Mouse (Mus musculus) stomach, postnatal 0 days (tissue): ENCODE results near the gene Pced1a. TPM values are rescaled to one million over a fixed set of nuclear protein-coding genes. Genes with fewer than 3 reads are reported as not detected.
"Not testable (repeated sequence)": the region's sequence is repeated elsewhere in the genome, so short reads cannot be mapped to it uniquely, and the experiment has no call there.

Experiments
- ATAC-seq: fragments of 200-750 bp; cut with Nextera tagmentation; 2 replicates; pipeline ENCODE4 v1.8.0; 2017; ENCODE audit not compliant: low FRiP score, low TSS enrichment
- DNase-seq: peaks from one replicate; pipeline ENCODE4 v3.0.0-alpha.2; 2016; ENCODE audit warnings: low spot score
- H3K27ac ChIP-seq: fragments of 300-500 bp; sonication (generic); replicated peaks from 2 replicates; pipeline ENCODE4 v1.5.1; 2014; ENCODE audit warnings: mild to moderate bottlenecking, control low read depth
- H3K27me3 ChIP-seq: fragments of 300-500 bp; sonication (generic); 2 replicates; pipeline ENCODE4 v1.6.1; 2014; ENCODE audit warnings: low read length; ENCODE audit not compliant: control insufficient read depth, insufficient read depth
- H3K36me3 ChIP-seq: fragments of 300-500 bp; sonication (generic); 2 replicates; pipeline ENCODE4 v1.6.1; 2014; ENCODE audit warnings: low read length, mixed read lengths; ENCODE audit not compliant: control insufficient read depth, insufficient read depth
- H3K4me1 ChIP-seq: fragments of 300-500 bp; sonication (generic); replicated peaks from 2 replicates; pipeline ENCODE4 v1.6.1; 2014; ENCODE audit warnings: antibody characterized with exemption; ENCODE audit not compliant: control insufficient read depth, insufficient read depth
- H3K4me2 ChIP-seq: fragments of 300-500 bp; sonication (generic); replicated peaks from 2 replicates; pipeline ENCODE4 v1.6.1; 2014; ENCODE audit warnings: low read depth, mild to moderate bottlenecking, control low read depth, moderate library complexity
- H3K4me3 ChIP-seq: fragments of 300-500 bp; sonication (generic); 2 replicates; pipeline ENCODE4 v1.5.1; 2014; ENCODE audit warnings: low read depth, low read length, control low read depth
- H3K9ac ChIP-seq: fragments of 300-500 bp; sonication (generic); 2 replicates; pipeline ENCODE4 v1.6.1; 2014; ENCODE audit warnings: mild to moderate bottlenecking, low read length, control low read depth, mixed read lengths
- H3K9me3 ChIP-seq: fragments of 300-500 bp; sonication (generic); 2 replicates; pipeline ENCODE4 v1.6.1; 2016; ENCODE audit warnings: low read length; ENCODE audit not compliant: control insufficient read depth
- CTCF ChIP-seq: IDR thresholded peaks from 2 replicates; pipeline ENCODE4 v1.5.1; 2016; ENCODE audit warnings: antibody characterized with exemption, low read depth, mild to moderate bottlenecking, moderate library complexity
- EP300 ChIP-seq: optimal IDR thresholded peaks from 2 replicates; pipeline ENCODE3; 2016; ENCODE audit warnings: antibody characterized with exemption
- WGBS: fragments of 180-500 bp; shearing (Covaris S2); extraction: QIAGEN DNeasy Blood & Tissue Kit; methylation state at CpG from one replicate; pipeline ENCODE4 v1.1.7; 2014; 5-methylcytosine and 5-hydroxymethylcytosine counted together
- polyA plus RNA-seq: library from polyadenylated mRNA; unstranded; fragments of >200 nt; fragmentation: Nextera tagmentation; extraction: Ambion mirVana; gene quantifications from 2 replicates; pipeline ENCODE4 v1.2.1, GENCODE M21; 2015

The Pced1a gene
- polyA plus RNA-seq, 1 experiment from 2014 or later: 4.4 TPM

DNA sequence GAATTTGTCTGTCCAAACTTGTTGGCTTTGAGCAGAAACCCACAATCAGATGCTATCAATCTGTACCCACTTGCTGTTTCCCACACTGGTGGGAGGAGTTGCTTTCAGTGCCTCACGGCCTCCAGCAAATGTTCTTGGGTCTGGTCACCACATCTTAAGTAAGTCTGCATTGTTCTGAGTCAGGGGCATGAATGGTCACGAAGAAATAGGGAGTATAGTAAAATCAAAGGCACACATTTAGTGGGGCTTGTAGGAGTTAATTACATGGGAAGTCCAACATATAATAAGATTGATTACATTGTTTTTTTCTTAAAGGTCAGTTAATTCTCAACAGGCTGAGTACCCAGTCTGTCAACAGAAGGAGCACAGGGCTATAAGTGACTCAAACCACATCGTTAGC, 41.3 kb downstream of the Pced1a start:
- no peaks in the 10 kb centered on the region for H3K9me3 ChIP-seq
- 43% methylated on average over 3 of the region's 3 CpGs for WGBS
- H3K4me1 ChIP-seq: no peaks in the 10 kb centered on the region
- ATAC-seq (no peak), DNase-seq (no peak)
- no peak overlapping the region for H3K4me2 ChIP-seq
- TF ChIP-seq EP300: no peak
- no peak for TF ChIP-seq CTCF
- H3K4me3 ChIP-seq: no peak overlapping the region
- no peak overlapping the region for H3K27ac ChIP-seq
- no peak overlapping the region for H3K9ac ChIP-seq
- H3K27me3 ChIP-seq: no peaks in the 10 kb centered on the region
- no peaks in the 10 kb centered on the region for H3K36me3 ChIP-seq

DNA sequence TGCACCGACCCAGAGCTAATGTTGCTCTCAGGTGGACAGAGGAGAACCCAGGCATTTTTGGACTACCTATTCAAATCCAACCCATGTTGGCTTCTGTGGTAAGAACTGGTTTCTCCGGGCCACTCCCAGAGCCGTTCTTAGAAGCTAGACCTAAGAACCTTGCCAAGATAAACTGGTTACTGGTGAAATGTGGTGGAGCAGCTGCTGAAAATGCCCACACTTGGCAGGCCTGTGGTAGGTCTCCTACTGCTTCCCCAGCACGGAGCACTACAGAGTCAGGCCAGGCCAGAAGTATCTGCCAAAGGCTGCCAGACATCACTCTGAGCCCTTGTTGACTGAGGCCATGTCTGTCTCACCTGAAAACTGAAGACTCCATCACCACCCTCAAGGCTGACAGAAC, 49.5 kb downstream of the Pced1a start:
- H3K9ac ChIP-seq: no peak overlapping the region
- no peaks in the 10 kb centered on the region for H3K27me3 ChIP-seq
- no peak for ATAC-seq
- no peak for DNase-seq
- H3K27ac ChIP-seq: no peak overlapping the region
- H3K9me3 ChIP-seq: no peaks in the 10 kb centered on the region
- no peaks in the 10 kb centered on the region for H3K36me3 ChIP-seq
- H3K4me1 ChIP-seq: no peaks in the 10 kb centered on the region
- H3K4me2 ChIP-seq: no peak overlapping the region
- no peak overlapping the region for H3K4me3 ChIP-seq
- 65% methylated on average over 4 of the region's 4 CpGs for WGBS
- no peak for TF ChIP-seq EP300
- TF ChIP-seq CTCF: no peak

DNA sequence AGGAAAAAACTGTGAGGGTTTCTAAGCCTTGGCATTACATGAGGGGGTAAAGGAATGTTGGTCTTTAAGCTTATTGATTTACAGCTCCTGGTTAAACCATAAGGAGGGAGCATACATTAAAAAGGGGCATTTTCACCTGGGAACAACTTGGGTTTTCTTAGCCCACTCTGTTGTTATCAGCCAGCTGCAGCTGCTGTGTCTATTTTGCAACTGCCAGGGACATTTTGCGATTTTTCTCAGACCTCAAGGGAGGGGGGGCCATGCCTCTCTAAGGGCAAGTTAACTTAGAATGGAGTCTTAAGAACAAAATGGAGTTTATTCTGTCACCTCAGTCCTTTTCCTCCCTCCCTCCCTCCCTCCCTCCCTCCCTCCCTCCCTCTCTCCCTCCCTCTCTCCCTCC, 51.5 kb downstream of the Pced1a start:
- H3K27me3 ChIP-seq, ATAC-seq, H3K36me3 ChIP-seq, H3K4me3 ChIP-seq, H3K9ac ChIP-seq, H3K4me1 ChIP-seq, DNase-seq, H3K27ac ChIP-seq, H3K9me3 ChIP-seq, H3K4me2 ChIP-seq: not testable (repeated sequence)
- WGBS: 26% methylated on average over 1 of the region's 1 CpGs

DNA sequence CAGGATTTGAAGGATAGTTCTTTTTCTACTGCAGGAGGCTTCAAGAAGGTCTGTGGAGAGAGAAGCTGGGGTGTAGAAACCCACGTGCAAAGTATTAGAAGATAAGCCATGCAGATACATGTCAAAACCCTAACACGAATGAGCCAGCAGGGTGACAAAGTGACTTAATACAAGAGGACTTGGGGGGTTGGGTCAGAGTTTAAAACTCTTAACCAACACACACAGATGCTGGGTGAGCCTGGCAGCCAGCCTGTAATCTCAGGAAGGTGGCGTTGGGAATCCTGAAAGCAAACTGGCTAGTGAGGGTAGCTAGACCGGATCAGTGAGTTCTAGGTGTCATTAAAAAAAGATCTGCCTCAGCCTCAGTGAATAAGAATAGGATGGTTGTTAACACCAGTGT, 57.1 kb downstream of the Pced1a start:
- H3K4me3 ChIP-seq: no peak overlapping the region
- H3K4me1 ChIP-seq: no peaks in the 10 kb centered on the region
- H3K9me3 ChIP-seq: no peaks in the 10 kb centered on the region
- no peak overlapping the region for H3K27ac ChIP-seq
- WGBS: 44% methylated on average over 4 of the region's 4 CpGs
- H3K36me3 ChIP-seq: no peaks in the 10 kb centered on the region
- no peaks in the 10 kb centered on the region for H3K27me3 ChIP-seq
- ATAC-seq: no peak
- DNase-seq: no peak
- H3K9ac ChIP-seq: no peak overlapping the region
- no peak overlapping the region for H3K4me2 ChIP-seq
- no peak for TF ChIP-seq EP300
- no peak for TF ChIP-seq CTCF

Other genes starting within 250 kb of the Pced1a start
- gene Snrpb, start 245.3 kb downstream of the Pced1a start, polyA plus RNA-seq: 306 and 318 TPM in 2 replicates
- gene Tmc2, start 229.5 kb downstream of the Pced1a start, polyA plus RNA-seq: 0.02 TPM in 1 of 2 replicates, not detected in the other
- gene Nop56, start 150.3 kb downstream of the Pced1a start, polyA plus RNA-seq: 98.2 and 104 TPM in 2 replicates
- gene Idh3b, start 140.2 kb downstream of the Pced1a start, polyA plus RNA-seq: 126 and 135 TPM in 2 replicates
- 1.1 and 1.3 TPM in 2 replicates for gene Ebf4, start 129.5 kb downstream of the Pced1a start, polyA plus RNA-seq
- 14.6 and 19.1 TPM in 2 replicates for gene Cpxm1, start 27.1 kb downstream of the Pced1a start, polyA plus RNA-seq
- gene Gm28372, start 19.5 kb downstream of the Pced1a start, polyA plus RNA-seq: not detected in 2 replicates
- gene 1700020A23Rik, start 19.4 kb downstream of the Pced1a start, polyA plus RNA-seq: not detected in 2 replicates
- not detected in 2 replicates for gene Tmem239, start 18.2 kb downstream of the Pced1a start, polyA plus RNA-seq
- gene Vps16, start 362 bp downstream of the Pced1a start, polyA plus RNA-seq: 37.0 and 38.9 TPM in 2 replicates
- 45.1 and 45.7 TPM in 2 replicates for gene Ptpra, start 25.6 kb upstream of the Pced1a start, polyA plus RNA-seq
- 74.6 and 76.3 TPM in 2 replicates for gene Mrps26, start 139.0 kb upstream of the Pced1a start, polyA plus RNA-seq
- not detected in 2 replicates for gene Oxt, start 151.5 kb upstream of the Pced1a start, polyA plus RNA-seq
- gene Avp, start 157.9 kb upstream of the Pced1a start, polyA plus RNA-seq: 0.23 and 0.36 TPM in 2 replicates
- gene Fastkd5, start 205.3 kb upstream of the Pced1a start, polyA plus RNA-seq: 6.5 and 6.7 TPM in 2 replicates
- 3.8 and 4.1 TPM in 2 replicates for gene Ubox5, start 205.3 kb upstream of the Pced1a start, polyA plus RNA-seq
- 2.9 and 3.1 TPM in 2 replicates for gene Lzts3, start 218.1 kb upstream of the Pced1a start, polyA plus RNA-seq
- 84.3 and 85.0 TPM in 2 replicates for gene Ddrgk1, start 240.0 kb upstream of the Pced1a start, polyA plus RNA-seq
- gene Itpa, start 242.9 kb upstream of the Pced1a start, polyA plus RNA-seq: 56.2 and 58.6 TPM in 2 replicates